Mouse (Mus musculus) CD4-positive, CD25-positive, alpha-beta regulatory T cell, adult 9 weeks (primary cell): ENCODE data around the gene Gm20741. TPM values are rescaled to one million over a fixed set of nuclear protein-coding genes. Genes with fewer than 3 reads are reported as not detected.

Experiments used
- polyA plus RNA-seq: library from polyadenylated mRNA; unstranded; fragments of 100-300 nt; shearing (Covaris generic); gene quantifications from one replicate; pipeline ENCODE4 v1.2.1, GENCODE M21; 2017

Gene Gm20741
- not detected for polyA plus RNA-seq

GRCm38 (mm10) chr16:88811827-88812226, at the start of gene Gm20741:
Gene Gm20741, minus strand, starts transcription at chr16:88812220.

GRCm38 (mm10) chr16:88826095-88826652, 14.2 kb upstream of the Gm20741 start, which contains the start of gene Krtap14:
Gene Krtap14, minus strand, starts transcription at chr16:88826145.

GRCm38 (mm10) chr16:88820066-88820465, 8.0 kb upstream of the Gm20741 start, which contains the start of gene Krtap15:
Gene Krtap15, plus strand, starts transcription at chr16:88820215.

GRCm38 (mm10) chr16:88777596-88777995, 34.4 kb downstream of the Gm20741 start, which contains the start of gene Gm5965:
Gene Gm5965, plus strand, starts transcription at chr16:88777896.

GRCm38 (mm10) chr16:88774106-88774505, 37.9 kb downstream of the Gm20741 start, which contains the start of gene 2310057N15Rik:
Gene 2310057N15Rik, minus strand, starts transcription at chr16:88774206.

Other genes with a start within 250 kb of the Gm20741 start
- gene Cldn8, start 249.0 kb downstream of the Gm20741 start, polyA plus RNA-seq: not detected
- gene Krtap24-1, start 199.9 kb downstream of the Gm20741 start, polyA plus RNA-seq: not detected
- not detected for gene 2310079G19Rik, start 184.6 kb downstream of the Gm20741 start, polyA plus RNA-seq
- gene Krtap26-1, start 164.4 kb downstream of the Gm20741 start, polyA plus RNA-seq: not detected
- gene Krtap27-1, start 140.5 kb downstream of the Gm20741 start, polyA plus RNA-seq: not detected
- not detected for gene 2310061N02Rik, start 104.3 kb downstream of the Gm20741 start, polyA plus RNA-seq
- not detected for gene Krtap13-1, start 83.4 kb downstream of the Gm20741 start, polyA plus RNA-seq
- gene Krtap13, start 60.6 kb downstream of the Gm20741 start, polyA plus RNA-seq: not detected
- gene 2310034C09Rik, start 53.4 kb downstream of the Gm20741 start, polyA plus RNA-seq: not detected
- gene 2310057N15Rik, start 38.0 kb downstream of the Gm20741 start, polyA plus RNA-seq: not detected
- not detected for gene Gm5965, start 34.3 kb downstream of the Gm20741 start, polyA plus RNA-seq
- not detected for gene Krtap15, start 8.0 kb upstream of the Gm20741 start, polyA plus RNA-seq
- not detected for gene Krtap14, start 13.9 kb upstream of the Gm20741 start, polyA plus RNA-seq
- gene Krtap19-1, start 57.2 kb upstream of the Gm20741 start, polyA plus RNA-seq: not detected
- gene Krtap19-2, start 62.0 kb upstream of the Gm20741 start, polyA plus RNA-seq: not detected
- not detected for gene Krtap19-3, start 65.8 kb upstream of the Gm20741 start, polyA plus RNA-seq
- not detected for gene Krtap19-4, start 72.9 kb upstream of the Gm20741 start, polyA plus RNA-seq
- gene Krtap19-5, start 84.2 kb upstream of the Gm20741 start, polyA plus RNA-seq: not detected
- gene Krtap19-9b, start 120.0 kb upstream of the Gm20741 start, polyA plus RNA-seq: not detected
- gene Krtap16-3, start 150.7 kb upstream of the Gm20741 start, polyA plus RNA-seq: not detected
- not detected for gene Krtap22-2, start 198.5 kb upstream of the Gm20741 start, polyA plus RNA-seq
- gene Gm10229, start 203.1 kb upstream of the Gm20741 start, polyA plus RNA-seq: not detected
- gene Krtap6-1, start 219.5 kb upstream of the Gm20741 start, polyA plus RNA-seq: not detected
- gene Gm10228, start 229.3 kb upstream of the Gm20741 start, polyA plus RNA-seq: not detected
- not detected for gene Krtap6-5, start 235.7 kb upstream of the Gm20741 start, polyA plus RNA-seq